Mouse (Mus musculus) small intestine, adult 2 months (tissue): ENCODE results near the gene Eif1.

Source experiments
- CTCF ChIP-seq: fragments of 200-500 bp; IDR thresholded peaks from 2 replicates; pipeline ENCODE4 v1.5.1; 2012; ENCODE audit warnings: low read depth, mild to moderate bottlenecking, control low read depth, inconsistent platforms, low read length, moderate library complexity, mixed read lengths; ENCODE audit not compliant: insufficient replicate concordance, insufficient read length; ENCODE audit errors: extremely low read depth
- POLR2A ChIP-seq: fragments of 200-500 bp; IDR thresholded peaks from 2 replicates; pipeline ENCODE4 v1.6.1; 2012; ENCODE audit warnings: low read depth, mild to moderate bottlenecking, control low read depth, inconsistent platforms, low read length, moderate library complexity

DNA sequence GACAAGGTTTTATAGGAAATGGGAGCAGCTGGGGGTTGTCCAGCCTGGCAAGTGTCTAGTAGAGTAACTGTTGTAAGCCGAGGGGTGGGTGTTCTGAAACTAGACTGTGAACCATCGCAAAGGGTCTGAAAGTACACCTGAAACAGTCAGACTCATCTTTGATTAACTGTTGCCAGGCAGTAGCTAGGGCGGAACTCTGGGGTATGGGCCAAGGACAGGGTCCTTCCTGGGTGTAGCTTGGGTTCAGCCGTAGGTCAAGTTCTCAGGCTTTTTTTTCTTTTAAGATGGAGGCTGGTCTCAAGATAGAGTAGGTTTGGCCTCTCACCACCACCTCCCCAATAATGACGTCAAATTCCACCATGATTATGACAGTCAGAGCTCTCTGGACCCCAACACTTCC lies 11.8 kb upstream of the Eif1 start:
- no peak for TF ChIP-seq CTCF
- TF ChIP-seq POLR2A, result no peak
